Mouse (Mus musculus) heart, postnatal 14 days (tissue): ENCODE data around the gene Ubac2. TPM values are rescaled to one million over a fixed set of nuclear protein-coding genes. Genes with fewer than 3 reads are reported as not detected.
A peak's percentile ranks its signal among the peaks of the same experiment; 100 is the strongest.

Source experiments
- DNase-seq, 2 experiments: peaks; one replicate each; pipeline ENCODE4 v3.0.0; 2021 to 2022
- intact Hi-C: fragments of 180-260 bp; cut with DNase I; formaldehyde crosslinking; loops from one replicate; pipeline ENCODE4 v1.15.1; 2025
- total RNA-seq, 2 experiments: library from RNA; stranded (reverse); gene quantifications; 2 replicates each; pipeline ENCODE4 v1.2.3; 2021

Ubac2 gene
- total RNA-seq, 2 experiments from 2014 or later, result 23.3 to 23.8 TPM

DNA sequence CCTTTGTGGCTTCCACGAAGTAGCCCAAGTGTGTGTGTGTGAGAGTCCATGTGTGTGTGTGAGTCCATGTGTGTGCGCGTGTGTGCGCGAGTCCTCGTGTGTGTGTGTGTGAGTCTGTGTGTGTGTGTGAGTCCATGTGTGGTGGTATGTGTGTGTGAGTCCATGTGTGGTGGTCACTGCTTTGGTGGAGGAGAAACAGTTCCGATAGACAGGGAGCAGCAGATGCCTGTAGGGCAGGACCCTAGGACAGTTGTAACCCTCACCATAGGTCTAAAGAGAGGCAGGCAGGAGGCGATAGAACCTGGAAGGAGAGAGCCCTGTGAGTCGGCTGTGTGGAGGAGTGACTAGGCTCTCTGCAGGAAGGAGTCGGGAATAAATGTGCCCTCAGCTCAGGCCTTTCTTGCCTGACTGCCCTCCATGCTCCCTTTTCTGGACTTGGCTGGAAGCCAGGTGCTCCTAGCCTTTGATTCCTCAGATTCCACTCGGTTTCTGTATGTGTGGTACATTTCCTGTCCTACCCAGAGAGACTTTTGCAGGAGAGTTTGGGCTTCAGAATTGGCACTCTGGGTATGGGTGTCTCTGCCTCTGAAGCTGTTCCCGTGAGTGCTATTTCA is 42.2 kb downstream of the Ubac2 start:
- no peak for DNase-seq
- intact Hi-C loops, result no loop called here

DNA sequence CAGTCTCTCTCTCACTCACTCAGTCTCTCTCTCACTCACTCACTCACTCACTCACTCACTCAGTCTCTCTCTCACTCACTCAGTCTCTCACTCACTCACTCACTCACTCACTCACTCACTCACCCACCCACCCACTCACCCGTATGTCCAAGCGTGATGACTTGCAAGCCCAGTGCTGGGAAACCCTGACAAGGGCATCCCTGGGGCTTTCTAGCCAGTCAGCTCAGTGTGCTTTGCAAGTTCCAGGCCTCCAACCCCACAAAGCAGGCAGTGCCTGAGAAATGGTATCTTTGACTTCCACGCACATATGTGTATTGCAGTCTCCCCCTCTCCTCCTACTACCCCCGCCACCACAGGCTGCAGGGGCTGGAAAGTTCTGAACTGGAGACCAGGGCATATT is 43.6 kb downstream of the Ubac2 start:
- intact Hi-C loops, result no loop called here
- no peak for DNase-seq

DNA sequence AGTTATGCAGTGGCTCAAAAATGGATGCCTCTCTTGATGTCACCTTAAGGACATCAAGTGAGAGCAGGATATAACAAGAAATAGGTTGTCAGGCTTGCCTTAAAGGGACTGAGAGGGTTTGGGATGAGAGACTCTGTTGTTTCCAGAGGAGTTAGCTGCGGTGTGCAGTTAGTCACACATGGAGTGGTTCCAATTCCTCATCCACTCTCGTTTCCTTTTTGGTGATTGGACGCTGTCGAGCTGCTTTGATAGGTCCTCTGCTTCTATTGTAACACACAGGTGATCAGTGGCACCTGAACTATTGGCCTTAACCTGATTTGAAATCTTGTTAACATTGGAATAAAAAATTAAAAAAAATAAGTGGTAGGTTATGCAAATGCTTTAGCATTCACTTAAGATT is 44.3 kb downstream of the Ubac2 start:
- DNase-seq, result no peak
- intact Hi-C loops, result no loop called here

- DNase-seq, result no peak
- intact Hi-C loops, result loop anchor here (5.0 kb wide), 1 partner anchor 207 kb away; no protein-coding TSS in a partner anchor
Measured at GRCm38 (mm10) chr14:121924876-121925275, 46.5 kb downstream of the Ubac2 start.

DNA sequence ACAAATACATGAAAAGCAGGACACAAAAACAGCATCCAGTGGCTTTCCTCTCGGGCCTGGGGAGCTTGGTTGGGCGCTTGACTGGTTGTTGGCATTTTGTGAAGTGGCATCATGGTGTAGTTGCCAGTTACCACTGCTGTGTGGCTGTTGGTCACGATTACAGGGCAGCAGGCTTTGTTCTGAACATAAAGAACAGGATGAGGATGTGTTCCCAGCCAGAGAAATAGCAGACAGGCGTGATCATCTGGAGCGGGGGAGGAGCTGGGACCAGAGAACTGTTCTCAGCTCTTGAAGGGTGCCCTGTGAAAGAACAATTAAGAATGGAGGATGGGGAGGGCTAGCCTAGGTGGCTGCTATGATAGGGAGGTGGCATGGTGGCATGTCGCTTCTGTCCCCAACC is 48.5 kb downstream of the Ubac2 start:
- no peak for DNase-seq
- intact Hi-C loops, result loop anchor here (5.0 kb wide), 1 partner anchor 205 kb away; no protein-coding TSS in a partner anchor

DNA sequence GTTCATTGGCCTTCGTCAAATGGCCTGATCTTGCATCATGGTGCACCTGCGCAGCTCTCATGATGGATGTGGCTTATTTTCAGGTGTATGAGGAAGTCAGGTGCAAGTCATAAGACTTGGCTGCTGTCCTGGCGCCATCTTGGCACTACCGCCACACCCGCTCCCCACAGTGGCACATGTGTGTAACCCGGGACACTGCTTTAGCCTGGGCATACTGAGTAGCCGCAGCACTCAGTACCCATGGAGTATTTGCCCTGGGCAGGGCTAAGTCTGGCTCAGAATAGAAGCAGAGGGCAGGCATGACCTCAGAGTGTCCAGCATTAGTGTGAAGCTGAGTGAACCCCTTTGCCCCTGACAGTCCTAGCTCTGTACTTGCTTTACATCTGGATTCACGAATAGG is 49.0 kb downstream of the Ubac2 start:
- no peak for DNase-seq
- intact Hi-C loops, result loop anchor here (5.0 kb wide), 1 partner anchor 205 kb away; no protein-coding TSS in a partner anchor

DNA sequence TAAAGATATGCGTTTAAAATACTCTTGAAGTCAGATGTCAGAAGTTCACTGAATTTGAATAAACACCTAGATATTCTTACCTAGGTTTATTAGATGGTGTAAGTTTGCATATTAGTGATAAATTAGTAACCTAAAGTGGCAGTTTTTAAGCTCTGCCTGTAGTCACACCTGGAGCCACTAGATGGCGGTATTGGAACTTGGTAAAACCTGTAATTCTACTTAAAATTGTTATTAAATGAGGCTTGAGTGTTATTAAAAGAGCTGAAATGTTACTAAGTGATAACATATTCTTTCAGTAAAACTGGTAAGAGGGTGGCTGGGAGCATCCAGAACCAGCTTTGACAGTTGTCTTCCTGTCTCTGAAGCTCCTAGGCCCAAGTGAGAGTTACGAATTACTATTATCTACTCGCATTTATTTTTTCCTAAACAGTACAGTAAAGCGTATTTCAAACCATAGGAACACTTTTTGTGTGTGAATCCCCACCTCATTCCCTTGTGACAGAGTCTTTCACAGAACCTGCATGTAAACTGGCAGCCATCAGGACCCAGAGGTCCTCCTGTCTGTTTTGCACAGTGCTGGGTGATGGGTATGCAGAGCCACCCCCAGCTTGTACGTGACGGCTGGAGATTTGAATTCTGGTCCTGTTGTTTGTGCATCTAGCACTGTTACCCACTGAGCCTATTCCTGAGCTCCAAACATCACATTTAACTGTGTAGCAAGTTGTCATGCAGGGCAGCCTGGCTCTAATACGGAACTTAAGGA is 50.1 kb downstream of the Ubac2 start:
- peak; percentile 61 to 77 for DNase-seq
- intact Hi-C loops, result loop anchor here (1.0 to 5.0 kb wide), 2 partner anchors 132 to 204 kb away; no protein-coding TSS in a partner anchor

DNA sequence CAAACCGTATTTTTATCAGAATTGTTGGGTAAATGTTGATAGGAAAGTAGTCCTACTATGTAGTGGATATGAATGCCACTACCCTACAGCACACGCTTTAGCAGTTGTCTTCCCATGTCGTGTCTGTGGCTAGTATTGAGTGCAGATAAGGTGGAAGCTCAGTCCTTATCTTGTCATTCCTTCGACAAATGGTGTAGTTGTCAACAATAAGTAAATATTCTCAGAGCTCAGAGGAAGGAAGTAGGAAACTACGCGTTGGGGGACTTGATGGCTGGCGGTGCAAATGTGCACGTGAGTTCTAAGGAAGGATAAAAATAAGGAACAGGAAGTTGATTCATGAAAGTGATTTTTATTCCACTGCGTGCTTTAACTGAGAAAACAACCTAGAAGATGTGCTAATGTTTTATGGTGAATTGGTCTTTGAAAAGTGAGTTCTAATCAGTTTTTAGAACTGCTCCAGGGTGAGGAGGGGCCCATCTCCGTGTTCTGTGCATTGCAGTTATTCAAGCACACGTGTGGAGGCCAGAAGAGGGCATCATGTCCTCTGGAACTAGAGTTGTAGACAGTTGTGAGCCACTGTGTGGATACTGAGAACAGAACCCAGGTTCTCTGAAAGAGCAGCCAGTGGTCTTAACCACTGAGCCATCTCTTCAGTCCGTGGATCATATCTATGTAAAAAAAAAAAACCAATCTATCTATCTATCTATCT is 51.0 kb downstream of the Ubac2 start:
- no peak for DNase-seq
- intact Hi-C loops, result loop anchor here (5.0 kb wide), 1 partner anchor 203 kb away; no protein-coding TSS in a partner anchor

GRCm38 (mm10) chr14:121930731-121931383 is 52.4 kb downstream of the Ubac2 start:
- intact Hi-C loops, result loop anchor here (5.0 kb wide), 1 partner anchor 36 kb away; the partner anchor contains the start of gene Gpr183
- no peak for DNase-seq

DNA sequence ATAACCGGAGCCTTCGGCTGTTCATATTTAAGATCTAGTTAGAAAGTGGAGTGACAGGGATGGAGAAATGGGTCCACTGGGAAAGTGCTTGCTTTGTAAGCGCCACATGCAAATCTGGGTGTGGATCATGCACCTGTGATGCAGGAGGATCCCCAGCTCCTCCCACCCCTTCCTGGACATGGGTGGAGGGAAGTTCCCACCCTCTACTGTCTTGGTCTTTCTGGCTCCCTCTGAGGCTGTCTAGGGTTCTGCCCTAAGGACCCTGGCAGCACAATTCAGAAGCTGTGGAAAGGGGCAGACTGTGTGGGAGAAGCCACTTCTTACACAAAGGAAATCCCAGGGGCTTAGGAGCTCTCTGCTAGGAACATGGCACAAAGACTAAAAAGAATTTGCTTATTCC is 53.2 kb downstream of the Ubac2 start:
- no peak for DNase-seq
- intact Hi-C loops, result loop anchor here (5.0 kb wide), 1 partner anchor 36 kb away; the partner anchor contains the start of gene Gpr183

GRCm38 (mm10) chr14:121932180-121932579 is 53.8 kb downstream of the Ubac2 start:
- intact Hi-C loops, result loop anchor here (5.0 kb wide), 1 partner anchor 35 kb away; the partner anchor contains the start of gene Gpr183

GRCm38 (mm10) chr14:121933906-121934596 is 55.6 kb downstream of the Ubac2 start:
- intact Hi-C loops, result loop anchor here (5.0 kb wide), 1 partner anchor 33 kb away; the partner anchor contains the start of gene Gpr183
- DNase-seq, result no peak

More at GRCm38 (mm10) chr14:121932180-121932579, 53.8 kb downstream of the Ubac2 start:
- DNase-seq, result no peak

- DNase-seq, result no peak
- intact Hi-C loops, result loop anchor here (5.0 kb wide), 1 partner anchor 33 kb away; the partner anchor contains the start of gene Gpr183
Measured at GRCm38 (mm10) chr14:121934597-121934946, 56.2 kb downstream of the Ubac2 start.

DNA sequence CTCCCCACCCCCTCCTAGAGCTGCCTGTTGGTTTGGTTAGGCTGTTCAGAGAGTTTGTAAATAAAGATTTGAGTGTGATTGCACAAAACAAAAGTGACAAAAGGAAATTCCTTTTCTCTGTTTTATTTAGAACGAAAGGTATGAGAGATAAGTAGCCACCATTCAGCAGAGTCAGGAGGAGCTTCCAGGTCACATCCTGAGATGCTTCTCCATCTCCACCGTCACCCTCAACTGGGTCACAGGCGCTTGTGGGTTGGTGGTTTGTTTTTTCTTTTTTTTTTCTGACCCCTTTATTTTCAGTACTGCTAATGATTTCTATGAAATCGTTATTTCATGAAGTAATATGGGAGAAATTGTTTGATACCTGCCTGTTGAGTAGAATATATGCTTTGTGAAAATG is 57.9 kb downstream of the Ubac2 start:
- intact Hi-C loops, result no loop called here
- no peak for DNase-seq

- intact Hi-C loops, result no loop called here
- no peak for DNase-seq
Measured at GRCm38 (mm10) chr14:121936856-121937255, 58.4 kb downstream of the Ubac2 start.

GRCm38 (mm10) chr14:121937601-121938255 is 59.3 kb downstream of the Ubac2 start:
- DNase-seq, result no peak
- intact Hi-C loops, result no loop called here

DNA sequence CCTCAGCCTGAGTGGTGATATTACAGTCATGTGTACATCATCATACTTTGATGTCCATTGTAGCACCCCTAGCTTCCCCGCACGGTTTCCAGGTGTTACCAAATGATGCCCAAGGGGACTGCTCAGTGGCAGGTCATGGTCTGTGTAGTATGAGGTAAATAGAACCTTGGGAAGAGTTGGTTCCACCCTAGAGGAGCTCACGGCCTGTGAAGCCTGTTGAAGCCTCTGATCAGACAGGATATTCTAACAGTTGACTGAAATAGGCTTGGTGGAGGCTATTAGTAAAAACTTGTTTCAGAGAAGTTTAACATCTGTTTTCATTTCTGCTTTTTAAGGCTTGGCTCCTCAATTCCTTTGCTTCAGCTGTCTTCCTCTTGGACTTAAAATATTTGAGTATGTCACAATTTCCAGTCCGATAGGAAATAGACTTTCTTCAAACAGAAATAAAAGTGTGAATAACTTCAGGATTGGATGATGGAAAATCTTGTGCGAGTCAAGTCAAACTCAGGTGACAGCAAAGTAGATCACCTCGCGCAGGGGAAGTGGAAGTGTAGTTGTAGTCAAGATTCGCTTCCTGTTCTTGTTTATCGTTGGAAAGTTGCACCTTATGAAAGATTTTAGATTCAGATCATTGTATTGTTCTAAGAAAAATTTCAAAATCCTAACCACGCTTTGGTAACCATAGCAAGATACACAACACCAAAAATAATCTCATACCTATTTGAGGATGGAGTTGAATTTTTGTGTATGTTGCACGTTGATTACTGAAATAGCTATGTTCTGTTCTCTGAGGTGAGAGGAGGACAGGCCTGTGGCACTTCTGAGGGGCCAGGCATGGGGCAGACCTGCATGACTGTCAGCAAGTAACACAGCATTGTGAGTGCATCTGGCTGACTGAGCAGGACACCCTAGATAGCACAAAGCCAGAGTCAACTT is 60.1 kb downstream of the Ubac2 start:
- intact Hi-C loops, result no loop called here
- DNase-seq, result no peak

DNA sequence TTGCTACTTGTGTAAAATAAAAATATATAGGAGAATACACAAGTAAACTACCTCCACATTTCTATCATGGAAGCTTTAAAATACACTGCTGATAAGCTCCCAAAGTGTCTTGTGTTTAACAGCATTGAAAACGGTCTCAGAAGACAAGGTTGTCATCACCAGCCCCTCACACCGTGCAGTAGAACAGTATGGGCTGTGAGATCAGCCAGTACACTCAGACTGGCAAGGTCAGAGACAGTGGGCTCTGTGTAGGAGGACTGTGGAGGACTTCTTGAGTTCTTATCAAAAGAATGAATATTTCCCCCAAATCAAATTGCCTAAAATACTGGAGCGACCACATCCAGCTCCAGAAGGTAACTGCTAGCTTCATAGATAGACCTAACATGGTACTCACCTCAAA is 61.2 kb downstream of the Ubac2 start:
- intact Hi-C loops, result no loop called here
- DNase-seq, result no peak
